Mouse (Mus musculus): ENCODE data around the gene Crtc1.

Gene Crtc1

GRCm38 (mm10) chr8:70394269-70394998 lies 44.9 kb downstream of the Crtc1 start:
- no peak for DNase-seq (ENCODE audit: extremely low spot score, low read depth, low spot score)

- DNase-seq (ENCODE audit: extremely low spot score, low read depth, low spot score) = no peak
These were observed 46.3 kb downstream of the Crtc1 start for GRCm38 (mm10) chr8:70393087-70393486.

GRCm38 (mm10) chr8:70389678-70390077 lies 49.7 kb downstream of the Crtc1 start:
- DNase-seq (ENCODE audit: extremely low spot score, low read depth, low spot score) = no peak

GRCm38 (mm10) chr8:70383287-70383686 lies 56.1 kb downstream of the Crtc1 start:
- DNase-seq (ENCODE audit: extremely low spot score, low read depth, low spot score) = no peak

- no peak for DNase-seq (ENCODE audit: extremely low spot score, low read depth, low spot score)
These were observed 59.3 kb downstream of the Crtc1 start for GRCm38 (mm10) chr8:70380069-70380468.

GRCm38 (mm10) chr8:70377049-70377448 lies 62.3 kb downstream of the Crtc1 start:
- DNase-seq (ENCODE audit: extremely low spot score, low read depth, low spot score) = no peak

DNA sequence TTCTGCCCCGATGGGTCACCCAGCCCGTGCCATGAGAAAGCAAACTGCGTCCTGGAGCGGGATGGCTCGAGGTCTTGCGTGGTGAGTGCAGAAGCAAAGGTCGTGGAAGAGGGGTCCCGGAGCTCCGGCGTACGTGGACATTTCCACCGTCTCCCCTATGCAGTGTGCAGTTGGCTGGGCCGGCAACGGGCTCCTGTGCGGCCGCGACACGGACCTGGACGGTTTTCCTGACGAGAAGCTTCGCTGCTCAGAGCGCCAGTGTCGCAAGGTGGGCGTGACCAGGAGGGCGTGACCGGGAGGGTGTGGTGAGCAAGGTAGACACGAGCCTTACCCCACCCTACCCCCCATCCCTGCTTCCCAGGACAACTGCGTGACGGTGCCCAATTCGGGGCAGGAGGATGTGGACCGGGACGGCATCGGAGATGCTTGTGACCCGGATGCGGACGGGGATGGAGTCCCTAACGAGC lies 63.1 kb downstream of the Crtc1 start:
- DNase-seq (ENCODE audit: extremely low spot score, low read depth, low spot score) = no peak

DNA sequence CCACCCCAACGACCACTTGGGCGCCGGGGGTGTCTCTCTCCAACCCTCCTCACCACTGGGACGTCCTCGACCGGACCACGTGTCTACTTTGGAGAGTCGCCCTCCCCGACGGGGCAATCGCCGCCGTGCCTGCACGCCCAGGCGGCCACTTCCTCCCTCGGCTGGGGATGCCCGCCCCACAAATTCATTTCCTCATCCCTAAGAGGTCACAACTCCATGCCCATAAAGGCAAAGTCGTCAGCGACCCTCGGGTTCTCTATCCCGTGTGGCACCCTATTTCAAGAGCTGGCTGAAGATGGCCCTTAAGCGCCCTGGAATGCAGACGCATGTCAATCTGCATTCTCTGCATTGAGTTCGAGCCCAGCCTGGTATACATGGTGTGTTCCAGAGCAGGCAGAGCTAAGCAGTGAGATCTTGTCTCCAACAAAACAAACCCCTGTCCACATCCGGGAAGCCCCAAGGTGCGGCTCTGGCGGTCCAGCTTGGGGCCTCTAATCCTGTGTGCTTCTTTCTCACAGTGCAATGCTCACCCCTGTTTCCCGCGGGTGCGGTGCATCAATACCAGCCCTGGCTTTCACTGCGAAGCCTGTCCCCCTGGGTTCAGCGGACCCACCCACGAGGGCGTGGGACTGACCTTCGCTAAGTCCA lies 64.0 kb downstream of the Crtc1 start:
- DNase-seq (ENCODE audit: extremely low spot score, low read depth, low spot score) = no peak

DNA sequence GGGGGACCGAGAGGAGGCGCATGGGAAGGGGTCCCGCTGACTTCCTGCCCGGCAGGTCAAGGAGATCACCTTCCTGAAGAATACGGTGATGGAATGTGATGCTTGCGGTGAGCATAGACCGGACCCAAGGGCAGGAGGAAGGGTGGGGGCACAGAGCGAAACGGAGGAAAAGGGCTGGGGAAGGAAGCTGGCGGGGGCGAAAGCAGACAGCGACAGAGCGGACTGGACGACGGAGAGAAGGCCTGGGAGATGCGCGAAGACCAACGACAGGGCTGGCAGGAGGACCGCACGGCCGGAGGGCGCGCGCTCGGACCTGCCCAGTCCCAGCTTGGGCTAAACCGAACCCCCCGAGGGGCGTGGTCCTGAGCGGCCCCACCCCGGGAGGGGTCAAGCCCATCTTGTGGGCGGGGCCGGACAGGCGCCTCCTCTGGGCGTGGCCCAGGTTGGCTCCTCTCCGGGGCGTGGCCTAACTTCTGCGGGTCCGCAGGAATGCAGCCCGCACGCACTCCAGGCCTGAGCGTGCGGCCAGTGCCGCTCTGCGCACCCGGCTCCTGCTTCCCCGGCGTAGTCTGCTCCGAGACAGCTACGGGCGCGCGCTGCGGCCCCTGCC lies 65.0 kb downstream of the Crtc1 start:
- no peak for DNase-seq (ENCODE audit: extremely low spot score, low read depth, low spot score)

DNA sequence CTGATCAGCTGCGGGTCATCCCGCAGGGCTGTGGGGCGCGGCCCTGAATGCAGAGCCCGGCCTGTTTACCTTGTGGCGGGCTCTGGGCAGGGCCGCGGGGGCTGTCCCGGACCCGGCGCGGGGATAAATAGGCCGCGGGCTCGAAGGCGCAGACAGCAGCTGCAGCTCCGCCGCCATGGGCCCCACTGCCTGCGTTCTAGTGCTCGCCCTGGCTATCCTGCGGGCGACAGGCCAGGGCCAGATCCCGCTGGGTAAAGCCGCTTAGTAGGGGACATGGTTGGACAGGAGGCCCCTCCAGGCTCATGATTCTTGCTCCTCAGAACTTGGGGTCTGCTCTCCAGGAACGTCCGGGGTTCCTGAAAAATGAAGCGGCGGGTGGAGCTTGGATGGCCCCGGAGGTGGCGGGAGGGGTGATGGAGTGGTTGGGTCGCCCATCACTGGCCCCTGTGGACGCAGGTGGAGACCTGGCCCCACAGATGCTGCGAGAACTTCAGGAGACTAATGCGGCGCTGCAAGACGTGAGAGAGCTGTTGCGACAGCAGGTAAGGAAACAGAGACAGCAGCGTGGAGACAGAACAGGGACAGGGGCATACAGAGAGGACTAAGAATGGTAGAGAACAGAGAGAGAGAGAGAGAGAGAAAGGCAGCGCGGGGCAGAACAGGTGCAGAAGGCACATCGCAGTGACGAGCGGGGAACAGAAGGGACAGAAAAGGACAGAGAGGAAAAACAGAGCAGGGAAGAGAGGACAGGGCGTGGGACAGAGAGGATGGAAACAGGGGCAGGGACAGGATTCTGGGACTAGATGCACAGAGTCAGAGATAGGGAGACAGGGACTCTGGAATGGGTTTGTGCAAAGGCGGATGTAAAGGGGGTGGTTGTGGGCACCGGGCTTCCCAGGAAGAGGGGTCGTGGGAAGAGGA lies 65.7 kb downstream of the Crtc1 start, which contains the start of gene Comp:
TSS of gene Comp (plus strand) at position 162 of the 921 bp plus-strand sequence.
- DNase-seq (ENCODE audit: extremely low spot score, low read depth, low spot score) = no peak

DNA sequence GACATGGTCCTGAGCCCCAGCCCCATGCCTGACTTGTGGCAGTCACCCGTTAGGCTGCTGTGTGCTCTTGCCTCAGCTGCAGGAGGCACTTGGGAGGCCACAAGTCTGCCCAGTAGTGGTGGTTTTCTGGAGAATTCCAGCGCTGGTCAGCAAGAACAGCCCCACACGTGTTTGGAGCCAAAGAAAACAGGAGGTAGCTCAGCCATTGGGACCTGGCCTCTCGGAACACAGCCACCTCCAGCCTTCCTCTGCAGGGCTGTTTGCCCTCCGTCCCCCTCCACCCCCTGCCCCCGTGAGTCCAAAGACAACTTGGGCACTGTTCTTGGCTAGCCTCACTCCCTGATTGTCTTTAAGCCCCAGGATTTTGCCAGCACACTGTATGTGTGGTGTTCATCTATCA lies 67.4 kb downstream of the Crtc1 start:
- DNase-seq (ENCODE audit: extremely low spot score, low read depth, low spot score) = no peak

GRCm38 (mm10) chr8:70370476-70370875 lies 68.9 kb downstream of the Crtc1 start:
- no peak for DNase-seq (ENCODE audit: extremely low spot score, low read depth, low spot score)

GRCm38 (mm10) chr8:70366588-70366987 lies 72.8 kb downstream of the Crtc1 start:
- DNase-seq (ENCODE audit: extremely low spot score, low read depth, low spot score) = no peak

GRCm38 (mm10) chr8:70364066-70364465 lies 75.3 kb downstream of the Crtc1 start:
- no peak for DNase-seq (ENCODE audit: extremely low spot score, low read depth, low spot score)

DNA sequence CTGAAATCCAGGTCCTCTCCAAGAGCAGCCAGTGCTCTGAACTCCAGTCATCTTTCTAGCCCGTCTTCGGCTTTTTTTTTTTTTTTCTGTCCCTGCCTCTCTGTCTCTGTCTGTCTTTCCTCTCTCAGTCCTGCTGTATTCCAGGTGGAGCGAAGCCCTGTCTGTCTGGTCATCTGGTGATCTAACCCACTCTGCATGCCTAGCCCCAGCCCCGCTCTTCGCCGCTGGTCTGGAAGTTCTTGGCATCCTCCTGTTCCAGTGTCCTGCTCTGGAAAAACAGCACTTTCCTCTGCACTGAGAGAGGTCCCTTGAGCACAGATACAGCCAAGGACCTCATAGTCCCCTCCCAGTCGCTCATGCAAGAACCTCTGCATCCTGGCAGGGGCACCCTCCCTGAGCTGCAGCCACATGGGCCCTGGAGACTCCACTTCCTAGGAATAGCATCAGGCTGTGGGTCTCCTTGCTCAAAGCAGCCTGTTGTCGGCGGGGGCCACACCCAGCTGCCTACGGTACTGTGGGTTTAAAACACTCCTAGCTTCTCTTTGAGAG lies 77.8 kb downstream of the Crtc1 start:
- DNase-seq (ENCODE audit: extremely low spot score, low read depth, low spot score) = no peak

- no peak for DNase-seq (ENCODE audit: extremely low spot score, low read depth, low spot score)
These were observed 78.6 kb downstream of the Crtc1 start for GRCm38 (mm10) chr8:70360769-70361168.

DNA sequence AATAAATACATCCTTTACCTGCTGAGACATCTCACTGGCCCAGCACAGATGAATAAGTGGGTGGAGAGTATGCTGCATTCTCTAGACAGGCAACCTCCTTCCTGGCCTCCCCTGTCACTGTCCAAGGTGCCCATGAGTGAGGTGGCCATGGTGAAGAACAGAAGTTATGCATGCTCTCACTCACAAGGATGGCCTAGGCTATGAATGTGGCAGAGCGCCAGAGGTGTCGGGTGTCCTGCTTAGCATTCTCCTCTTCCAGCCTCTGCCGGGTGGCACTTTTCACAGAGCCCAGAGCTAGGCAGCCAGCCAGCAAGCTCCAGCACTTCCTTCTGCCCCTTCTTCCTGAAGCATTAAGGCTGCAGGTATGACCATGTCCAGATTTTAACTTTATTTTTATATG lies 80.0 kb downstream of the Crtc1 start:
- DNase-seq (ENCODE audit: extremely low spot score, low read depth, low spot score) = no peak

- no peak for DNase-seq (ENCODE audit: extremely low spot score, low read depth, low spot score)
These were observed 83.3 kb downstream of the Crtc1 start for GRCm38 (mm10) chr8:70356111-70356510.

DNA sequence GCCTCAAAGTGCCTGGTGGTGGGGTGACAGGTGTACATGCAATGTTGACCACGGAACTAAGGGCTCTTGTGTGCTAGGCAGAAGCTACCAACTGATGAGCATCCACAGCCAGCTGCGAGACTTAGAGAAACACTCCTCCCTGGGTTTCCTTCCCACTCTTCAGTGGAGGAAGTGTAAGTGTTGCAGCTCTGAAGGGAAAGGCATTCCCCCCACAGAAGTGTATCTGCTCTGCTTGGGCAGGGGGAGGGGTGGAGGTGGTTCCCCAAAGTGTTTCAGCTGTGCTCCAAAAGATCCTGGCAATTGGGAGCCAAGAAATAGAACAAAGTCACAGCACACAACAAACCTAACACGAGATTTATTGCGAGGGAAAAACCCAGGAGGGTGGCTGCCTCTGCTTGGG lies 85.4 kb downstream of the Crtc1 start:
- DNase-seq (ENCODE audit: extremely low spot score, low read depth, low spot score) = no peak

- DNase-seq (ENCODE audit: extremely low spot score, low read depth, low spot score) = peak; percentile 93
These were observed 86.1 kb downstream of the Crtc1 start, which contains the start of gene Upf1 for GRCm38 (mm10) chr8:70353194-70353817. Gene Upf1, minus strand, starts transcription at chr8:70353278.

Data from hindlimb bud, embryonic 11.5 days (tissue).